Mouse (Mus musculus) bone marrow, adult 2 months (tissue): ENCODE data around the gene Olfr539.

Experiments
- CTCF ChIP-seq: fragments of 200-500 bp; IDR thresholded peaks from 2 replicates; pipeline ENCODE4 v1.5.1; 2011; ENCODE audit warnings: low read length, control low read depth; ENCODE audit not compliant: control insufficient read depth, insufficient read depth
- POLR2A ChIP-seq: fragments of 200-500 bp; IDR thresholded peaks from 2 replicates; pipeline ENCODE4 v1.6.1; 2011; ENCODE audit warnings: low read depth, mild to moderate bottlenecking, control low read depth, low read length, borderline replicate concordance; ENCODE audit not compliant: control insufficient read depth

GRCm38 (mm10) chr7:140717155-140718055 lies 57.7 kb downstream of the Olfr539 start:
- no peak for TF ChIP-seq CTCF
- no peak for TF ChIP-seq POLR2A
